Mouse (Mus musculus): ENCODE data around the gene Slco1c1.
A peak's percentile ranks its signal among the peaks of the same experiment; 100 is the strongest.

Gene Slco1c1

GRCm38 (mm10) chr6:141523747-141524640, at the start of gene Slco1c1:
Gene Slco1c1, plus strand, starts transcription at chr6:141524368.
- no peak for DNase-seq (ENCODE audit: low spot score in 2 of 2)

DNA sequence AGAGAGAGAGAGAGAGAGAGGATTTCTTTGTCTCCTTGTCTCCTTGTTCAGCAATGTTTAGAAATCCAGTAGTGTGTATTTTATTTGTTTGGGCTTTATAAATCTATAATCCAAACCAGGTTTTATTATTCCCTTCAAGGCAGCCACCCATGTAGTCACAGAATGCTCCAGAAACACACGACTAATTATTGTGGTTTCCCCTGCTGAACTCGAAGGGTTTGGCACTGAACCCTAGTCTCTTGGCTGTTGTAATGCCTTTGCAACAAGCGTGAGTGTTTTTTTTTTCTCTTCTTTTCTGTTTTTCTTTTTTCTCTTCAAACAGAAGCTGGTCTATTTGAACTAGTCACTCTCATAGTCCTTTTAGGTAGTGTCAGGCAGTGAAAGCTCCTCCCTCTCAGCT, 49.5 kb upstream of the Slco1c1 start:
- no peak for DNase-seq (ENCODE audit: low spot score in 2 of 2)

DNA sequence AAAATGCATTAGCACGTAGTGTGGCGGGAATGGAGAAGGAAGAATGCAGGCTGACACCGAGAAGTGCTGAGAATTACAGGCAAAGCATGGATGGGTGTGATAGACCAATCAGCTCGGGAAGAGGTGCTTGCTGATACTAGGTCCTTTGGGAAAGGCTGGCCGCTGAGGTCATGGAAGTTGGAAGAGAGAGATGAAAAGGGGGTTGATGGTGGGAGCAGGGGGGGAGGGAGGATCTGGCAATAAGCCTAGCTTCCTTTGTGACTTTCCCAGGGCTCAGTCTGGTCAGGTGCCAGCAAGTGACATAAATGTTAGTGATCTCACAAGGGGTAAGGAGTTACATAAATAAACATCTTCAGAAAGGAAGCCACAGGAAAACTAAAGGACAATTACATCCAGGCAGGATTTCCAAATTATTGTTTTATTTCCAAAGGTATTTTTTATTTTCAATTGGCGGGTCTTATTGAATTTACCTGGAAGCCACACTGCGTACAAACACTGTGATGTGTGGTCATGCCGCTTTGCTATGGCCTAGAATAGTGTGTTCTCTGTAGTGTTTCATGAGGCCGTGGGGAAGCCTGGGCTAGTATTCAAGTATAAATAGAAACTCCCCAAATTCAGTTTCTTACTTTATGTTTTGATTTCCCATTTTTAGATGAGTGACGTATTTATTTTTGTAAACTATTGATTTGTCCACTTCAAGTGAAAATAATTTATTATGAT, 38.7 kb upstream of the Slco1c1 start:
- peak in 1 of 2 experiments; percentile 10 for DNase-seq (ENCODE audit: low spot score in 2 of 2)

DNA sequence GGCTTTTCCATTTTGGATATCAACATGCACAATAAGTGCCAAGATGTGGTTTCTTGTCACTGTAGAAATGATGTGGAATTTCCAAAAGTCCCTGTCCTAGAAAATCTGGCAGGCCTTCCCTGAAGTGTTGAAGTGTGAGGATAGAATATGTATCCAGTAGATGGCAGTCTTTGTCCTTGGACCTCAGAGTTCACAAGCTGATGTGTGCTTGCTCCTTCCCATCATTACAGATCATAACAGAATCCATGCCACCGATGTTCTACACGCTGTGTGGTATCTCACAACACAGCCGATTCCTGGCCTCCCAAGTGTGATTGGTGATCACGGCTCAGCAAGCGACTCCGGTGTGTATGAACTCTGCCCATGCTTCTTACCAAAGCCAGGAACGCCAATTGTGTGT, 36.9 kb upstream of the Slco1c1 start:
- no peak for DNase-seq (ENCODE audit: low spot score in 2 of 2)

- DNase-seq (ENCODE audit: low spot score in 2 of 2): peak; percentile 38 to 61
Measured at GRCm38 (mm10) chr6:141488619-141489018, 35.5 kb upstream of the Slco1c1 start.

DNA sequence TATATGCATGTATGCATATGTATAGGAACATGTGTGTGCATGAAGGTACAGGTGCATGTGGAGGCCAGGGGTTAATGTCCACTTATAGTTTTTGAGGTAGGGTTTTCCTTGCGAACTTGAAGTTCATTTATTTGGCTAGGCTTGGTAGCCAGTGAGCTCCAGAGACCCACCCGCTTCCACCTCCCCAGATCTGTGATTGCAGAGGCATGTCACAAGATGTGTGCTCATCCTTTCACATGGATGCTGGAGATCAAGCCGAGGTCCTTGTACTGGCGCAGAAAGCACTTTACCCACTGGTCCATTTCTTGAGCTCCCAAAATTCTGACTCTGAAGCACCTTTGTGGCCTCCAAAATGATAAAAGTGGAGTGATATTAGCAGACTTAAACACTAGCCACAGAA, 29.3 kb upstream of the Slco1c1 start:
- DNase-seq (ENCODE audit: low spot score in 2 of 2): no peak

- DNase-seq (ENCODE audit: low spot score in 2 of 2): no peak
Measured at GRCm38 (mm10) chr6:141495634-141496418, 28.3 kb upstream of the Slco1c1 start.

- no peak for DNase-seq (ENCODE audit: low spot score in 2 of 2)
Measured at GRCm38 (mm10) chr6:141499511-141499910, 24.7 kb upstream of the Slco1c1 start.

DNA sequence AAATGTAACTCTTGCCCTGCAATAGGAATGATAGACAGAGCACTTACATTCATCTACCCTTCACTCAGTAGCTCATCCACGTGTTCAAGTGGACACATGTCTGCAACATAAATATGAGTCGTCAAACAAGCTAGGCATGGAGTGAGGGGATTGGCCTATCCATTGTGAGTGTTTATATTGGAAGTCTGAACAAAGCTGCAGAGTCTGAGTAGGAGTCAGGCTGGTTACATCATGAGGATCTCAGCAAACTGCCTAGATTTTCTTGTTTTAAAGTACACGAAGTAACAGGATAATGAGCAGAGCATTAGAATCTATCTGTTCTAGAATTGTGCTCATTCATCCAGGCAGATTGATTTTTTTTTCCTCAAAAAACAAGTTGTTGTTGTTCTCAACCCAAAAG, 23.0 kb upstream of the Slco1c1 start:
- DNase-seq (ENCODE audit: low spot score in 2 of 2): no peak

DNA sequence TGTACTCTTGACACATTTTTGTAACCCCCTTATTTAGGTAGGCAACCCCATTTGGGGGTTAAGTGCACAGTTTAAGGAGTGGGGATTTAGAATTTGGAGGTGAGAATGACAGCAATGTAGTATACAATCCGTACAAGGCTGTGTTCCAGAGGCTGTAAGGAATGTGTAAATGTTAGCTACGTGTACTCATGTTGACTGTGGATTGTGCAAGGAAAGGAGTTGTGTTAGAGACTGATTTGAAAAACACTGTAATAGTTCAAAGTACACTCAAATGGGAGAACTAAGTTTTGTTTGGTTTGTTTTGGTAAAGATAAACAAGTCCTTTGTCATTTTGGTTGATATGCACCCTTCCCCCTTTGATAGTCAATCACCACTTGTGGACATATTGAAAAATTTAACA, 1.6 kb upstream of the Slco1c1 start:
- no peak for DNase-seq (ENCODE audit: low spot score in 2 of 2)

DNA sequence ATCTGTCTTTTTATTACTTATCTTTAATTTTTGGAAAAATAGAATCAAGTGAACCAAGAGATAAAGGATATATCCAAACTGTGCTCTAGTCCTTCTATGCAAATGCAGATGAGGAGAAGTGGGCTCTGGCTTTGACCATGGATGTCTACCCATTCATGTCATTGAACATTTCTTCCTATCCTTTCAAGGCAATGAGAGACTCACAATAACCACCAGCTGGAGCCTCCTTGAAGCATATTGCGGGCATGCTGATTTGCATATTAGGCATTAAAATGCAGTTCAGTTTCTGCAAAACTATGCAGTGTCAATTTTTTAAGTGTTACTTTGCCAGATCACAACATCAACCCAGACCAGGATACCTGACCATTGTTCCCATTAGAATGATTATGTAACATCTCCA, 1.6 kb downstream of the Slco1c1 start:
- no peak for DNase-seq (ENCODE audit: low spot score in 2 of 2)

DNA sequence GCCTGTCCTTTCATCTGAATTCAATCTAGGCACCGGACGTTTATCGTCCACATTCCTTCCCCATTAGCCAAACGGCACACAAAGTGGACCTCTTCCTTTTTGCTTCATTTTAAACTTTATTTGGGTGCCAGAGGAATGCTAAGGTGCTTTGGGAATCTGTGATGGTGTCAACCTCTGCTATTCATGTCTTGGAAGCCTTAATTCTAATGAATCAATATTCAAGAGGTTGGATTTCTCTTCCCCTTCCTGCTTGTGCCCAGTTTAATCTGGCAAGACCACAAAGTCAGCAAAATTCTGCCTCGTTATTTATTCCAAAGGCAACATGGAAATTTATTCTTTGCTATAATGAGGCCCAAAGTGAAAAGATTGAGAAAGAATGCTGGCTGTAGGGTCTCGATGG, 6.7 kb downstream of the Slco1c1 start:
- DNase-seq (ENCODE audit: low spot score in 2 of 2): no peak

DNA sequence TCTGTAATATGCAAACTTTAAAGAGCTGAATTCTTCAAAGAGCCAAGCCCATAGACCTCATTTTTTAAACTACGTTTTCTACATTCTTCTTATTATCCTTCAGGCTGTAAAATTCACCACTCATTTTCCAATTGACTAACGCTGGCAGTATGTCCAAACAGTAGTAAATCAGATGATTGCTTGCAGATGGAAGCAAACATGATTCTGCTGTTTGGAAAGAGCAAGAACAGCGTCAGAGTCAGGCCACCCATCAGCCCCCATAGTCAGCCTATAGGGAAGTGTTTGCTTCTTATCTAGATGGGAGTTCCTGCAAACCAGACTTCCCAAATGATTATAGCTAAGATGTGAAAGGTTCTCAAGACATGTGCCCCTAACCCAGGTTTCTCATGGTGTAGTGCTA, 13.1 kb downstream of the Slco1c1 start:
- DNase-seq (ENCODE audit: low spot score in 2 of 2): no peak

- DNase-seq (ENCODE audit: low spot score in 2 of 2): no peak
Measured at GRCm38 (mm10) chr6:141541136-141541535, 17.0 kb downstream of the Slco1c1 start.

DNA sequence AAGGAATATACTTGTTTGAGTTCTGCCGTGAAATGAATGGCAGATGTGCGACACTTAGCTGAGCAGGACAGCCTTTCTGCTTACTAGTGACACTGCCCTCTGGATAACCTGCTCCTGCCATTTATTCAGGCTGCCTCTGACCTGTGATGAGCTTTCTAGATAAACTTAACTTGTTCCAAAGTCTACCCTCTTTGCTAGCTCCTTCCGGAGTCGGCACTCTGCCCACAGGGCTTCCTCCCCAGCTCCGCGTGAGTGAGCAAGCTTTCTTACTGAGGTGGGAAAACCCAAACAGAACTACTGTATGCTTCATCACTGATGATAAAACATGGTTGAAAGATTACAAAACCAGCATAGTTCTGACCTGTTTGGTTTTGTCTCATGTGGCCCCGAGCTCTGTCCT, 19.2 kb downstream of the Slco1c1 start:
- no peak for DNase-seq (ENCODE audit: low spot score in 2 of 2)

- DNase-seq (ENCODE audit: low spot score in 2 of 2): no peak
Measured at GRCm38 (mm10) chr6:141558118-141558517, 34.0 kb downstream of the Slco1c1 start.

DNA sequence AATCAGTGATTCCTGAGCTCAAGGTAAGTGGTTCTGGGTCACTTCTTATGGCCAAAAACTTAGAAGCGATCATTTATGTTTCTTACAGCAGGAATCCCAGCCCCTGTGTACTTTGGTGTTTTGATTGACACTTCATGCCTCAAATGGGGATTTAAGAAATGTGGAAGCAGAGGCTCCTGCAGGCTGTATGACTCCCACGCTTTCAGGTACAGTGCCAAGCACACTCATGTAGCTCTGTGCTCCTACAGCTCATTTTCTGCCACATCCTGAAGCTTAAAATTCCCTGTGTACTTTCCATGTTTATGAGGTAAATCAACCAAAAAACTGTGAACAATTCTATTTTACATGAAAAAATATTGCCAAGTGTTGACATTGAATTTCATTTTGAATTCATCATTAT, 43.2 kb downstream of the Slco1c1 start:
- no peak for DNase-seq (ENCODE audit: low spot score in 2 of 2)

DNA sequence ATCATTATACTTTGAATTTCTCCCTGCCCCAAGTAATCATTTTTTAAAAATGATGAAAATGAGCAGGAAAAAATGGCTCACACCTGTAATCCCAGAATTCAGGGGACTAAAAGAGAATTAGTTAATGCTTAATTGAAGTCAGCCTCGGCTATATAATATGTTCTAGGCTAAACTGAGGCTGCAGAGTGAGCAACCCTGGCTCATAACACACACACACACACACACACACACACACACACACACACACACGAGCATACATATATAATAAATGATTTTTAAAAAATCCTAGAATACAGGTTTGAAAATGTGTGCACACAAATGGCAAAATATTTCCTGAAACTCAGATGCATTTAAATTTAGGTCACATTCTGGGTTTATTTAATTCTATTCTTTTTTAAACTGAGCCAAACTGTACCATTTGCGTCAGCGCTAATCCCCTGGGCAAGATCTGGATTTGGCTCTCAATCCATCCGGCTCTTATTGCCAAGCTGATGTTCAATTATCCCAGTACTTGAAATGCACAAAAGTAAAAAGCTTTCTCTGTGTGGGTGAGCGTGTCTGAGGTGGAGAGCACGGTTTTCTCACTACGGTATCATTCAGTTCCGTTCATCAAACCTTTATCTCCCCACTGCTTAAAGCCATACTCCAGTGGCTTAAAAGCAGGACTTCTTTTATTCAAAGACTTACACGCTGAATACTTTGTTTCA, 43.8 kb downstream of the Slco1c1 start:
- DNase-seq (ENCODE audit: low spot score in 2 of 2): peak in 1 of 2 experiments; percentile 3

DNA sequence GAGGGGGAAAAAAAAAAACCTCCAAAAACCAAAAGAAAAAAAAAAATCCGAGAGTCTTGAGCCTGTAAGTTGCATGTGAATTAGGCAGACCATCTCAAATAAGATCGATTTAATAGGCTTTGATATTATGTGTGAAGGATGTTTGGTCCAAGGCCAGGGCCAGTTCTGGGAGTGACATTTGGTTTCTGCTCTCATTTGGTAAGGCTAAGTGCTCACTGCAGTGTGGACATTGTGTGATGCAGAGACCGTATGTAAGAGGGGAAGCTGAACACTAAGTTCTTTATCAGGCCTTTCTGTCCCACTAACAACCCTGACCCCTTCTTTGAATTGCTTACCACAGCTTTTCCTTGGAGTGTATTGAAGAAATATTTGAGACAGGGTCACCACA, 44.4 kb downstream of the Slco1c1 start:
- no peak for DNase-seq (ENCODE audit: low spot score in 2 of 2)

- no peak for DNase-seq (ENCODE audit: low spot score in 2 of 2)
Measured at GRCm38 (mm10) chr6:141576646-141577200, 52.6 kb downstream of the Slco1c1 start.

DNA sequence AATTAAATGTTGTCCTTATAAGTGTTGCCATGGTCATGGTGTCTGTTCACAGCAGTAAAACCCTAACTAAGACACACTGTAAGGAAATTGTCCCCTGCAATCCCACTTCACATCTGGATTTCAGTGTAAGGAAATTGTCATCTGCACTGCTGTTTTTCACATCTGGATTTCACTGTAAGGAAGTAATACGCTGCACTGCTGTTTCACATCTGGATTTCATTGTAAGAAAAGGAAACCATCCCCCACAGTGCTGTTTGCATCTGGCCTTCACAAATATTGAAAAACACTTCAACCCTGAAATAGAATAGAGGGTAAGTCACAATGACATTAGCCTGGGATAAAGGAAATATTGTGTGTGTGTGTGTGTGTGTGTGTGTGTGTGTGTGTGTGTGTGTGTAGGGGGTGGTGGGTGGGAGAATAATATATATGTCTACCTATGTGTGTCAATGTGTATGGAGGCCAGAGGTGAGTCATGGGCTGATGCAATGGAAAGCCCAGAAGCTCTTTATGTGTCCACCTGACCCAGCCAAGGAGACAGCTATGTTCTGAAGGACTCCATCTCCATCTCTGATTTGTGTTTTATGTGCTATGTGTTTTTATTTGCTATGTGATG, 60.7 kb downstream of the Slco1c1 start:
- DNase-seq (ENCODE audit: low spot score in 2 of 2): no peak
